Mouse (Mus musculus) G1E-ER4 (cell line): ENCODE results near the gene Fuca1. TPM values are rescaled to one million over a fixed set of nuclear protein-coding genes. Genes with fewer than 3 reads are reported as not detected.

Experiments
- GATA1 ChIP-seq: IDR thresholded peaks from one replicate; pipeline ENCODE4 v1.8.0; 2012; ENCODE audit warnings: low read length, inconsistent platforms
- polyA plus RNA-seq: library from polyadenylated mRNA; stranded (reverse); fragments of >175 nt; gene quantifications from 2 replicates; pipeline ENCODE4 v1.2.3, GENCODE M21; 2012

Fuca1 gene
- polyA plus RNA-seq, 1 experiment = 12.7 TPM

DNA sequence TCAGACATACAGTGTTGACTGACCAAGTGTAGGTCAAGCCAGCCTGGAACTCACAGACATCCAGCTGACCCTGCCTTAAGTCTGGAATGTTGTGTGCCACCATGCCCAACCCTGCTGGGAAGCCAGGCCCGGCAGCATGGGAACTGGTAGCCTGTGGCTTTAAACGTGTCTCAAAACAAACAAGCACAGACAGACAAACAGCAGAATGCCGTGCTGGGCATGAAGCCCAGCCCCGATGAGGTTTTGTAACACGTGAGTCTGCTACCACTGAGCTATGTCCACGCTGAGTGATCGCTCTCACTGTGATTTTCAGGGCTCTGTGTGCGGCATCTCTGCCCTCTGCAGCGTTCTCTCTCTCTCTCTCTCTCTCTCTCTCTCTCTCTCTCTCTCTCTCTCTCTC lies 35.4 kb downstream of the Fuca1 start:
- TF ChIP-seq GATA1 = no peak

- TF ChIP-seq GATA1 = no peak
Measured at GRCm38 (mm10) chr4:135958354-135958753, 37.8 kb downstream of the Fuca1 start.

DNA sequence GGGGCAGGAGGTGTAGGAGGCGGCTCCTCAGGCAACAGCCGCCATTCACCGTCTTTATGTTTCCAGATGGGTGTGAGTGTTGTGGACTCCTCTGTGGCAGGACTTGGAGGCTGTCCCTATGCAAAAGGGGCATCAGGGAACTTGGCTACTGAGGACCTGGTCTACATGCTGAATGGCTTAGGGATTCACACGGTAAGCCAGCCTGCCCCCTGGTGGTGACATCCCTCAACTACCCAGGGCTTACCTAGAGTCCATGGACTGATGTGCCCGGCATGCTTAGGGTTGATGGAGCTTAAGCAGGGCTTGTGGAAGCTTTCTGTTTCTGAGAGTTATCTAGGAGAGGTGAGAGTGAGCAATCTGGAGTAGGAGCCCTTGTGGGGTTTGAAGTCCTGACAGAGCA lies 40.2 kb downstream of the Fuca1 start:
- no peak for TF ChIP-seq GATA1

GRCm38 (mm10) chr4:135961709-135962108 lies 41.2 kb downstream of the Fuca1 start:
- TF ChIP-seq GATA1 = no peak

GRCm38 (mm10) chr4:135962198-135962597 lies 41.7 kb downstream of the Fuca1 start:
- TF ChIP-seq GATA1 = no peak

- no peak for TF ChIP-seq GATA1
Measured at GRCm38 (mm10) chr4:135962946-135963345, 42.4 kb downstream of the Fuca1 start.

DNA sequence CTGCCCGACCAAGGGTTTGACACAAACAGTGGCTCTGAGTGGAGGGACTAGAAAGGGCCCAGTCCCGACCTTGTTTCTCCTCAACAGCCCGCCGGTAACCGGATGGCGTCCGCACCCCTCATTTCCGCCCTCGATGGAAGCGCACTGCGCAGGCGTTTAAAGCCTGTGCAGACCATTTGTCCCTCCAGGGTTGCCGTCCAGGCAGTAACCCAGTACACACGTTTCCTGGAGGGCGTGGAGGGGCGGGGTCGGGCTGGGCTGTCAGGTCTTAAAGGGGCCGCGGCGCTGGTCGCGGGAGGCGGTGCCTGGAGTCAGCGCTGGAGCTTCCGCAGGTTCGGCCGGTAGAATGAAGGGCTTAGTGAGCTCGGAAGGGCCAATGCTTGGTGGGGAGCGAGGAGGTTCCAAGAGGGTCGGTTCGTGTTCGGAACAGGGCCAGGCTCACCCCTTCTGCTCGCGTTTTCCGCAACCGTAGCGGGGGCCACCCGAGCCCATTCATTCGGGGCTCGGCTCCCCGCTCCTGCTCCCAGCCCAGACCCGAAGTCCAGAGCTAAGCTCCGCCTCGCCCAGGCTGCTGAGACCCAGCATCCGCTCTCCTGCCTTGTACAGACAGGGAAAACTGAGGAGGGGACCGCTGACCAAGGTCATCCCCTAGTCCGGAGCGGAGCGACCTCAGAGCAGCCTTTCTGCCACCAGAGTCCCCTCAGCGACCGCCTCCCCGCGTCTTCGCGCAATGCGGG lies 43.1 kb downstream of the Fuca1 start, which contains the start of gene Gale:
Gale (plus strand) TSS at position 271 of the 737 bp plus-strand sequence.
- no peak for TF ChIP-seq GATA1

- no peak for TF ChIP-seq GATA1
Measured at GRCm38 (mm10) chr4:135964426-135964825, 43.9 kb downstream of the Fuca1 start.

DNA sequence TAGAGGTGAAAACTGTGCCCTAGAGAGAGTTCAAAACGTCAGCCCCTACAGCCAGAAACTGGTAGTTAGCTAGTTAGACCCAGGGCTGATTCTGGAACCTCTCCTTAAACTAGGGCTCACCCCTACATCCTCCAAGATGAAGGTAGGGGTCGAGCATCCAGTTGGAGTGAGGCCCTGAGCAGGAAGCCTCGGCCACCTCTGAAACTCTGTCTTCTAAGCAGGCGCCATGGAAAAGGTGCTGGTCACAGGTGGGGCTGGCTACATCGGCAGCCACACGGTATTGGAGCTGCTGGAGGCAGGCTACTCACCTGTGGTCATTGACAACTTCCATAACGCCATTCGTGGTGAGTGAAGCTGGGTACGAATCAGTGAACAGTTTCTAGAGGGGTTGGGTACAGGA lies 44.6 kb downstream of the Fuca1 start:
- TF ChIP-seq GATA1 = no peak

GRCm38 (mm10) chr4:135966283-135966682 lies 45.7 kb downstream of the Fuca1 start:
- no peak for TF ChIP-seq GATA1

DNA sequence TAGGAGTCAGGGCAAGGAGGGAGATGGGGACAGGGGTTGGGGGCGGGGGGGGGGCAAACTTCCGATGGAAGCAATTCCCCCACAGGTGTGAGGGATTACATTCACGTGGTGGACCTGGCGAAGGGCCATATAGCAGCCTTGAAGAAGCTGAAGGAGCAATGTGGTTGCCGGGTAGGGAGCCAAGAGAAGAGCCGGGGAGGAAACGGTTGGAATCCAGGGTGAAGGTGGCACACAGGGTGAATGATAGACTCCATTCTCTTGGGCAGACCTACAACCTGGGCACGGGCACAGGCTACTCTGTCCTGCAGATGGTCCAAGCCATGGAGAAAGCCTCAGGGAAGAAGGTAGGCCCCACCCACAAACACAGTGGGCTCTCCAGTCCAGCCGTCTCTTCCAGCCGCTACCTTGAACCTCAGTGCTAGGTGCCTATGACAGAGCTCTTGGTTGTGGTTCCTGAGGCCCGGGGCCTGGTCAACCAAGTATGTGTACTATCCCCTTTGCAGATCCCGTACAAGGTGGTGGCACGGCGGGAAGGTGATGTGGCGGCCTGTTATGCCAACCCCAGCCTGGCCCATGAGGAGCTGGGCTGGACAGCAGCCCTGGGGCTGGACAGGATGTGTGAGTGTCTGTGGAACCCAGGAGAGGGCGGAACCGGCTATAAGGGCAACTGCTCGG lies 46.7 kb downstream of the Fuca1 start:
- no peak for TF ChIP-seq GATA1

DNA sequence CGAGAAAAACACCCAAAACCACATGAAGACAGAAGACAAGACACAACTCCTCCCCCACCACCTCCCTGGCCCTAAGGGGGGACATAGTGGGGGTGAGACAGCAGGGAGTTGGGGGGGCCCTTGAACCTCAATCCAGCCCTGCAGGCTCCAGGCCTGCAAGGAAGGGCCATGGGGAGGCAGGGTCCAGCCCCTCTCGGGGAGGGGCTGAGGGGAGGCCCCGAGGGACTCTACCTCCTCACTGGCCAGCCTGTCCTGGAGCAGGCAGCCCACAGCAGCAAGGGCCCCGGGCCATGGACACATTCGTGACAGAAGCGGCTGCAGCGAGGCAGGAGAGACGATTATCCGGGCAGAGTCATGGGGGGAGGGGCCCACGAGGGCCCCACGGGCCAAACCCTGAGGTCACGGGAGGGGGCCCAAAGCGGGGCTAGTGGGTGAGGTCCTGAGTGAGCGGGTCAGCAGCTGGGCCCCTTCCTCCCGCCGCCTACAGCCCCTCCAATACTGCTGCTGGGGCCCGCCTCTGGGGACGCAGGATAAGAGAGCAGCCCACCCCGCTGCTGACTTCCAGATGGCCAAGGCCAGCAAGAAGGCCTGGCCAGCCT lies 47.8 kb downstream of the Fuca1 start:
- no peak for TF ChIP-seq GATA1

GRCm38 (mm10) chr4:135969070-135969750 lies 48.7 kb downstream of the Fuca1 start:
- TF ChIP-seq GATA1 = no peak

- TF ChIP-seq GATA1 = no peak
Measured at GRCm38 (mm10) chr4:135970585-135970984, 50.0 kb downstream of the Fuca1 start.

GRCm38 (mm10) chr4:135971805-135972555 lies 51.4 kb downstream of the Fuca1 start:
- TF ChIP-seq GATA1 = no peak

DNA sequence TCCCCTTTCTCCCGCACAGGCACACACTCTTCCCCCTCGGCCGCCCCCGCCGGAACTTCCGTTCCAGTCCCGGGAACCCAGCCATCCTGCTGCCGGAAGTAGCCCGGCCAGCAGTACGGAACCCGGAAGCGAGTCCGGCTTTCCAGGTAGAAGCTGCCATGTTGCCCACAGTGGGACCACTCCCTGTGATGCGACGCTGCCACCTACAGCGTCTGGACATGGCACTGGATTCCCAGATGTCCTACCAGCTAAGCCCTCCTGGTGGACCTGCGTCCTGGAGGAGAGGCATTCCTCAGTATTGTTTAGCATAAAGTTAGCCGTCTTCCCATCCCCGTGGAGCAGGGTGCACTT lies 52.0 kb downstream of the Fuca1 start, which contains the start of gene Lypla2:
Lypla2 (minus strand) TSS at position 71 of the 351 bp plus-strand sequence.
- TF ChIP-seq GATA1 = no peak
